Mouse (Mus musculus): Measurements from ENCODE around the gene Olfr263.
"Not testable (repeated sequence)": the region's sequence is repeated elsewhere in the genome, so short reads cannot be mapped to it uniquely, and the experiment has no call there.

Olfr263 gene

DNA sequence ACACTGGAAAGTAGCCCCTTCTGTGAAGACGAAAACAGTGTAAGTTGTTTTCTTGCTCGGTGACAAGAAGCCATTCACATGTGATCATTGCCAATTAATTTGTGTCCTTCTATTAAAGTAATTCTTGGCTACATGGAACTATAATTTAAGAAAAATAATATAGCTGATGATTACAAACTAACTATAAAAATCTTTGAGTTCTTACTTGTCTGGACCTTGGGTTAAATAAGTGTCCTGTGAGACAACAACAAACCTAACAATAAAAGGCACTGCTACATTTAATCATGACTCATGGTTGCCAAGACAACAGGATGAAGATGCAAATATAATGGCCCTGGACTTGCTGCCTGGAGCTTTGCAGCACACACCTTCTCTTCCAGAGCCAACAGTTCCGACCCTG is at the start of gene Olfr263:
Gene Olfr263, plus strand, starts transcription at position 301 of the 400 bp plus-strand sequence.
- not testable (repeated sequence) for DNase-seq (ENCODE audit: low read depth, low spot score)

DNA sequence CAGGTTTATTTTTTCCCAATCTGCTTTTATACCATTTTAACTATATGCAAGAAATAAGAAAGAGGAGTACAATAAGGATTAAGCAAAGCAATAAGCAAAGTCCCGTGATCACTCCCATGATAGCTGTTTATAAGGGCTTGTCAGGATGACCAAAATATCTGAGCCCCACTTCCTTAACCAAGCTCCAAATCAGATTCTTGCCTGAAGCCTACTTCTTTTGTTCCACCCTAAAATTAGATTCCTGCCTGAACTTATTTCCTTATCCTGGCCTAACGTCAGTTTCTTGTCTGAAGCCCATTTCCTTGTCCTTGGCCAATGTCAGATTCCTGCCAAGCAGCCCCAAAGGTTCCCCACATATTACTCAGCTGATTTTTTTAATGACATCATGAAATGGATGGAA is 46.8 kb upstream of the Olfr263 start:
- no peak for DNase-seq (ENCODE audit: low read depth, low spot score)

DNA sequence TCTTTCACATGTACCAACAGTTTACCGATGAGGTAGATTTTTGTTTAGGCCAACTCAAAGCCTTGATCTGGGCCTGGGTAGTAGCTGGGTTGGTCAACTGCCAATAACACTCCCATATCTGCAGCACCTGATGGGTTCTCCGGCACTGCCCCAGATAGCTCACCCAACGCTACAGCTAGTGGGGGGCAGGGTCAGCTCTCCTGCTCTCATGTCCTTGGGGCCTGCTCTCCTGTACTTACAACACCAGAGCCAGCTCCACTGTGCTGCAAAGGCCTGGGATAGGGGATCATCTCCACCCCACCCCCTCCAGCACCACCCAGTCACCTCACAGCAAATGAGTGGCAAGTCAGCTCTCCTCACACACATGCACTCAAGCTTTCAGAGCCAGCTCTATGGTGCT is 19.7 kb upstream of the Olfr263 start:
- DNase-seq (ENCODE audit: low read depth, low spot score), result no peak

DNA sequence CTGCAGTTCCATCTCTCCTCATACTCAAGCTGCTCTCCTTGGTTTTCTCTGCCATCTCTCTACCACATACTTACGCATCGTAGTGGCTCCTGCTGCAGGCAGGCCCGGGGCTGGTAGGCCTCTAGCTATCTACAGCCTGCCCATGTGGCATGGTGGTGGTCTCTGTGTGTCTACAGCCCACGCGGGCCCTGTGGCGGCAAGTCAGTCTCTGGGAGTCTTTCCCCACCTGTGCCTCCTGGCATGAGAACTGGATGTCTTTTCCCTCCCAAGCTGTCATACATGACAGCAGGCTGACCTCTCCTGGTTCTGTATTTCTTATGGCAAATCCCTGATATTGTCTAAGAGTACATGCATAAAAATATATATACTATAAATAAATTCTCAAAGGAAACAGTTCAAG is 19.0 kb upstream of the Olfr263 start:
- no peak for DNase-seq (ENCODE audit: low read depth, low spot score)

DNA sequence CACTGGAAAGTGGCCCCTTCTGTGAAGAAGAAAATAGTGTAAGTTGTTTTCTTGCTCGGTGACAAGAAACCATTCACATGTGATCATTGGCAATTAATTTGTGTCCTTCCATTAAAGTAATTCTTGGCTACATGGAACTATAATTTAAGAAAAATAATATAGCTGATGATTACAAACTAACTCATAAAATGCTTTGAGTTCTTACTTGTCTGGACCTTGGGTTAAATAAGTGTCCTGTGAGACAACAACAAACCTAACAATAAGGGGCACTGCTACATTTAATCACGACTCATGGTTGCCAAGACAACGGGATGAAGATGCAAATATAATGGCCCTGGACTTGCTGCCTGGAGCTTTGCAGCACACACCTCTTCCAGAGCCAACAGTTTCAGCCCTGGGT is 18.3 kb upstream of the Olfr263 start, which contains the start of gene Olfr1369-ps1:
Gene Olfr1369-ps1, plus strand, starts transcription at position 301 of the 400 bp plus-strand sequence.
- not testable (repeated sequence) for DNase-seq (ENCODE audit: low read depth, low spot score)

DNA sequence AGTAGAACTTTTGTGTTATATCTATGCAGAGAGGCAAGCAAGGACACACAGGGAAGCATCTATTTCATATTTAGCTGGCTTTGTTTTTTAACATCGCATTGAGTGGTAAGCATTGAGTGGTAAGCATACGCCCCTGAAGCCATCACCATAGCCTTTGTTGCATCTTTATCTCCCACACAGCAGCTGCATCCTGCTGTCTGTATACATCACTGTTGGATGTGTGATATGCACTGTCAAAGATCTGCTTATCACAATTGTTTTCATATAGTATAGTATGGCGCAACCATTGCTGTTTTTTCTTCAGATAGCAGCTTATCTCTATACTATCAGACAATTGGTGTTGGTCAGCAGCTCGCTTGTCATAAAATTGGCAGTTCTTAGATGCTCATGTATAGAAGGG is 15.3 kb upstream of the Olfr263 start:
- no peak for DNase-seq (ENCODE audit: low read depth, low spot score)

DNA sequence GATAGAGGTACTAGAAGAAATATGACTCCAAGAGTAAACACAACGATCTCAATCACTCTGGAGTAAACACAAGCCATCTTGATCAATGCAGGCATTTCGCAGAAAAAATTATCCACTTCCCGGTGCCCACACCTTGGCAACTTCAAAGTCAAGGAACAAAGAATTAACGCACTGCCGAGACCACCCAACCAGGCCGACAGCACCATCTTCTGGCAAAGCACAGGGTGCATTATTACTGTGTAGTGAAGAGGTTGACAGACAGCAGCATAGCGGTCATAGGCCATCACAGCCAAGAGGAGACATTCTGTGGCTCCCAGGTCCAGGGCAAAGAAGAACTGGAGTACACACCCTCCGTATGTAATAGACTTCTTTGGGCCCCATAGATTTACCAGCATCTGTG is 13.0 kb downstream of the Olfr263 start:
- peak; percentile 30 for DNase-seq (ENCODE audit: low read depth, low spot score)

DNA sequence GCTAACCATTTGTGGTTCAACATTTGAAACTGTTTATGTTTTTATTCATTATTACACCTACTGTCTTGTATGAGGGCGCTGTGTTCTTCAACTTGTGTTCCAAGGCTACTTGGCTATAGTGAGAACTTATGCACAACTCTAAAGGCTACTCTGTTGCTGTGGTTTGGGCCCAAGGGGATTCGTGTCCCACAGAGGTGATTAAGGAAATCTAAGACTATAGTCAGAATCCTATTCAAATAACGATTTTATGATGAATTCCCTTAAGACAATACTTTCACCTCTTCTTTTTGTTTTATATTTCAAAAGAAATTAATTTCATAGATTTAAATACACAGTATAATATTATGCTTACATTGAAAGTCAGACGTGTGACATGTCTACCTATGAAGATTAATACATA is 16.3 kb downstream of the Olfr263 start, which contains the start of gene Olfr1368:
Gene Olfr1368, minus strand, starts transcription at position 101 of the 400 bp plus-strand sequence.
- no peak for DNase-seq (ENCODE audit: low read depth, low spot score)

DNA sequence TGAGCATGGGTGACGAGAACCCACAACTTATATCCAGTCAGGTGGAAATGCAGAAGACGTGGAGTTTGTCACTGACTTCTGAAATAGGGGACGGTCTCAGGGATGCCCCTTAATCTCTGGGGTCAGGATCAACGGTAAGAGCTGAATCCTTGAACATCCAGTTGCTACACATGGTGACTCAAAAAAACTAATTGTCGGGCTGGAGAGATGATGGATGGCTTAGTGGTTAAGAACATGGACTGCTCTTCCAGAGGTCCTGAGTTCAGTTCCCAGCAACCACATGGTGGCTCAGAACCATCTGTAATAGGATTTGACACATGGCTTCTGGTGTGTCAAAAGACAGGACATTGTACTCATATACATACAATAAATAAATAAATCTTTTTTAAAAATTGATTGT is 26.4 kb downstream of the Olfr263 start:
- DNase-seq (ENCODE audit: low read depth, low spot score), result no peak

DNA sequence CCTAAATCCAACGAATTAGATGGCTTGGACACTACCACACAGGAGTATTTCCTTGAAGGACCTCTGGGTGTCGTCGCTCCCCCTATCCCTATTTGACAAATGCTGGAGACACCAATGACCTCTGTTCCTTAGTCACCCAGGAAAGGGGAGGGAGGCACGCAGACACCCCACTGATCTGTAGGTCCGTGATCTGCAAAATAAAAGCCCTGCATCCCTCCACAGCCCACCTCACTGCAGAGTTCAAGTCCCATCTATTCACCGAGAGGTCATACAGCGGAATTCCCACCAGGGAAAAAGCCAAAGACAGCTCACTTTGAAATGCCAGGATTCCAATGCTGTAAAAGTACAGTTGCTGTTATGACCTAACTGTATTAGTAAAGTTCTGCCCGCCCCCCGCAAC is 28.6 kb downstream of the Olfr263 start:
- peak; percentile 66 for DNase-seq (ENCODE audit: low read depth, low spot score)

DNA sequence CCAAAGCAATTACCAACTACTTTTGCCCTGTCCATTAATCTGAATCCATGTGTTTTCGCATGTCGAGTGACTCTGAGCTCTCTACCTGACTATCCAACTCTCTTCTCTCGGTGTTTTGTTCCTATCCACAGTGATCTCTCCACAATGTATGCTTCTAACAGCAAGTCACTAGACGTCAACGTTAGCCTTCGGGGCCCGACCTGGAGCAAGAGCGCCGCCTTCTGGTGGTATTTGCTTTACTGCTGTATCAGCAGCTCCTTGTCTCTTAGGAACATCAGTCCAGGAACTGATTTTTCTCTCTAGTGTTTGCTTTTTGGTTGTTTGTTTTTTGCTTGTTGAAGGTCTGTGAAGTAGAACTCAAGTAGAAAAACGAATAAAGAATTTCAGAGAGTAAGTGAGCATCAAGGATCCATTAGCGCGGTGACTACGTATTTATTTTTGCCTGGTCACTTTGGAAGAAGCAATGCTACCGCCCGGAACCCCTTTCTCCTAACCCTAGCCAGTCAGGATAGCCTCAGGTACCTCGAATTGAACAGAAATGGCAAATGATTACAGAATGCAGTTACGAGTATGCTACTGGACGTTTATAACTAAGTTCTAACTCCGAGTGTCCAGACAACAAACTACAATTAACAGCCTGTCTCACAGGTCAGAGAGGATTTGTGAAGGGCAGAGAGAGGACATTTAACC is 29.5 kb downstream of the Olfr263 start:
- peak; percentile 92 for DNase-seq (ENCODE audit: low read depth, low spot score)

DNA sequence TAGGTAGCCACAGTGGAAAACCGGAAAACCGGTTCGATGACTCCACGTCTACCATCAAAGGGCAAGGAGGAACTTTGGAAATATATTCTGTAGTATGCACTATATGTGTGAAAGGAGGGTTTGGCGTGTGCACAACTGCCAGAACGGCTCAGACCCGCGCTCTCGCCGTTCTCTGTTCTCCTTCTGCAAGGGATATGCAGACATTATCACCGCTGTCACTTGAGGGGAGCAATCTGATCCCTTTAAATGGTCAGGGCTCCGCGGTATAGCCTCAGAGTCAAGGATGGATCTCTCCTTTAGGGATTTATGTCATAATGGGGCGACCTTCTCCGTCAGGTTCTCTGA is 30.0 kb downstream of the Olfr263 start:
- no peak for DNase-seq (ENCODE audit: low read depth, low spot score)

DNA sequence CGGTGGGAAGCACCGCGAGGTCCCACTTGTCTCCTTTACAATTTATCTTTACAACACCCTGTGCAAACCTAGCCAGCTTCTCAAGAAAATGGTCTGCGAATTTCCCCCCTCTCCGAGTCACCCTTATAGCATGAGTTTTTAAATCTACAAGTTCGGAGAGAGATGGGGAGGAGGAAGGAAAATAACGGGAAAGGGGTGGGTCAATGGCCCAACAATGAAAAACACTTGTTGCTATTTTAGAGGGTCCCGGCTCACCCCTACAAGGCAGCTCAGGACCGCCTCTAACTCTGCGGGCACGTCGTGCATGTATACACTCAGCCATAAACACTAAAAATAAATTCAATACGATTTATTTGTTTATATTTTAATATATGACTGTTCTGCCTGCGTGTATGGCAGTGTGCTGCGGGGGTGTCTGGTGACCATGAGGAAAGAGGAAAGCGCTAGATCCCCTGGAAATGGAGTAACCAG is 30.6 kb downstream of the Olfr263 start:
- DNase-seq (ENCODE audit: low read depth, low spot score), result no peak

DNA sequence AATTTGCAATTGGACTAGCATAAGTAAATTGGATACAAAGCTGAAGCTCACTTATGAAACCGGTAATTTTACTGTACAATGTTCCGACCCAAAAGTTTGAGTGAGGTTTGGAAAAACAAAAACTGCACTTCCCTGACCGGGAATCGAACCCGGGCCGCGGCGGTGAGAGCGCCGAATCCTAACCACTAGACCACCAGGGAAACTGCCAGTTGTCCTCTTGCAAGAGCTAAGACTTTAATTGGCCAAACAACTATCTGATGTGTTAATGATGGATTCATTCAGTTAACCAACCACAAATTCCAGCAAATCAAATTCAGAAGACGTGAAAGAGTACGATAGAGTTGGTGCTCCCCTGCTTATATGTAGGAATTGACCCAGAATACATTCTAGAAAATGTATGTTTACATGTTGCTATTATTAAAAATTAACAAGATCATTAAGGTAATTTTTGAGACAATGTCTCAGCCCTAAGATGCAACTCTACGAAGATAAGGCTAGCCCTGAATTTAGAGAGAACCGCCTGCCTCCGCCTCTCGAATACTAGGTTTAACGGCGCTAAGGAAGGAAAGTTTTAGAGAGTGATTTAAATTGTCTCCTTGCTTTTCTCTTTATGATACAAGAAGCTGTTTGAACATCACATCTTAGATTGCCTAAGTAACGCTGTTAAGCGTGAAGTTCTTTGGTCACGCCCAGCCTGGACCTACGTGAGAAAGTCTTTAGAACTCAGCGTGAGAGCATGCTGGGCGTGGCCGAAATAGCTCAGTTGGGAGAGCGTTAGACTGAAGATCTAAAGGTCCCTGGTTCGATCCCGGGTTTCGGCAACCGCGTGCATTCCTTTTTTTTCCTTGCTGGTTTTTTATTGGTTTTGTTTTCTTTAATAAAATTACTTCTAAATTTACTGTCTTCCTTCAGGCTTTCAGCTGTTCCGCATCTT is 31.5 kb downstream of the Olfr263 start:
- peak; percentile 88 for DNase-seq (ENCODE audit: low read depth, low spot score)

DNA sequence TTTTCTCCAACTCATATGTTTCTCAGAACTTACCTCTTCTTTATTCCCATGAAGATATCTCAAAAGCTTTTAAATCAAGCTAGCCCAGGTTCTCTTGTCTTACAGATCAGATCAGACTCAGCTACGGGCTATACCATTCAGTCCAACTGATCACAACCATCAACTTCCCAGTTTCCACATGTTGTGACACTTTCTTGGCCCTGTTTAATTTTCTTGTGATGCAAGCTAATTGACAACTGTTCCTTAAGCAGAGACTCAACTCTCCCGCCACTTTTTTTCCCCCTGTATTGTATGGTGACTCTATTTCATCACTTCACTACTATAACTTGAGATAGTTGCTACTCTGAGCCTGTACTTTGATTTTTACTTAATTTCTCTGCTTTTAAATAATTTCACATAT is 32.2 kb downstream of the Olfr263 start:
- DNase-seq (ENCODE audit: low read depth, low spot score), result no peak

DNA sequence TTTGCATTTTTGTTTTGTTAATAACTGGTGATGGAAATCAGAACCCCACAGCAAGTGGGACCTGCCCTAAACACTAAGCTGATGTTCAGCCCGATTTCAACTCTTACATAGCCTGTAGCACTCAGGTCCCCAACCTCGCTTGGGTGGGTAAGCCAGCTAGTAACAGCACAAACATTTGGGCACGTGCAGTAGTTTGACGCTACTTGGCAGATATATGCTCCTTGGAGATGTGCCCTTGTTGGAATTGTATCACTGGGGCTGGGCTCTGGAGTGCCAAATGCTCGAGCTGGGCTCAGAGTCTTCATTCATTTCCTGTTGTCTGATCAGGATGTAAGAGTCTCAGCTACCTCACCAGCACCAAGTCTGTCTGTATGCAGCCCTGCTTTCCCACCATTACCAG is 33.2 kb downstream of the Olfr263 start:
- no peak for DNase-seq (ENCODE audit: low read depth, low spot score)

DNA sequence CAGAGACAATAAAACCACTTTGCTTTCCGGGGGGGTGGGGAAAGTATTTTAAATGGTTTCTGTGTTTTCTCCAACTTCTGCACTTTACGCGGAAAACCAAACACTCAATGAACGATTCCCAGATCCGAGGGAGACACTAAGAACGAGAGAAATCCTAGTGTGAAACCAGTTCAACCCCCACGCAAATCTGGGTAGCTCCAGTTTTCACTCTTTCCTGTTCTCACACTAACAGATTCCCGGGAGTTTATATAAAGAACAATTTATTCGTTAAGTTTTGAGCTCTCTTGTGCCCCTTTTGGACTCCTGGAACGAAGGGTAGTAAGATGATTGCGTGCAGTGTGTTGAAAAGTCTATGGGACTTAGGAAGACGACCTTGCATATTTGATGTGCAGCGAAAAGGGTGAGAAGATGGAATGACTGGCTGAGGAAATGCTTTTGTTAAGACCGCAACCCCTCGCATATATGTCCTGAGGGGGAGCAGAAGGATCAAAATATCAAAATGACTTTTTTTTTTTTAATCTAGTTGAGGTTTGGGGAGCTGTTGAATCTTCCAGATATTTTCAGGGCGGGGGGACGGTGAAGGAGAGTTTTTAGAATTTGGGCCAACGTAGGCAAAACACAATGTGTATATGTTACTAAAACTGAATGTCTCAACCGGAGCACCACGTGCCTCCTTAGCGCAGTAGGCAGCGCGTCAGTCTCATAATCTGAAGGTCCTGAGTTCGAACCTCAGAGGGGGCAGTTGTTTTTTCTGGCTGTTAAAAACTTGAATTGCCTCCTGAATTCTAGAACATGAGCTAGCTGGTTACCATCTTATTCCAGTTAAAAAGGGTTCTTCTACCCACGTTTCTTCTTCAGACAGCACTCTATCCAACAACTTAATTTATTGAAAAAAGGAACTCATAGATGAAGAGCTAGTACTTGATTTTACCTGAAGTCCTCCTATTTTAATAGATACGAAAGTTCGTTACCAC is 37.8 kb downstream of the Olfr263 start:
- peak; percentile 86 for DNase-seq (ENCODE audit: low read depth, low spot score)

DNA sequence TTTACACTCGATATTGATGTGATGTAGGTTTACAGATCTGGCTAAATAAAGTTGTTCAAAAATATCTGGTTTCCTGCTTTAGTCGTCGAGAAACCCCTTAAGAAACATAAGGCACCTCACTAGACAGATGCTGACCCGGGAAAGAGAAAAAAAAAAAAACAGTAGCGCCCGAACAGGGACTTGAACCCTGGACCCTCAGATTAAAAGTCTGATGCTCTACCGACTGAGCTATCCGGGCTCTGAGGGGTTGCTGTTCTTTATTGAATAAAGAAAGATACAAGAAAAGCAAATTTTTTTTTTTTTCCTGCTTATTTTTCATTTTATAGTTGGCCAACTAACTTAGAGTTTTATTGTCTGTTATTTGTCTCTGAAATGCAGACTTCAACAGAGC is 38.5 kb downstream of the Olfr263 start:
- peak; percentile 74 for DNase-seq (ENCODE audit: low read depth, low spot score)

DNA sequence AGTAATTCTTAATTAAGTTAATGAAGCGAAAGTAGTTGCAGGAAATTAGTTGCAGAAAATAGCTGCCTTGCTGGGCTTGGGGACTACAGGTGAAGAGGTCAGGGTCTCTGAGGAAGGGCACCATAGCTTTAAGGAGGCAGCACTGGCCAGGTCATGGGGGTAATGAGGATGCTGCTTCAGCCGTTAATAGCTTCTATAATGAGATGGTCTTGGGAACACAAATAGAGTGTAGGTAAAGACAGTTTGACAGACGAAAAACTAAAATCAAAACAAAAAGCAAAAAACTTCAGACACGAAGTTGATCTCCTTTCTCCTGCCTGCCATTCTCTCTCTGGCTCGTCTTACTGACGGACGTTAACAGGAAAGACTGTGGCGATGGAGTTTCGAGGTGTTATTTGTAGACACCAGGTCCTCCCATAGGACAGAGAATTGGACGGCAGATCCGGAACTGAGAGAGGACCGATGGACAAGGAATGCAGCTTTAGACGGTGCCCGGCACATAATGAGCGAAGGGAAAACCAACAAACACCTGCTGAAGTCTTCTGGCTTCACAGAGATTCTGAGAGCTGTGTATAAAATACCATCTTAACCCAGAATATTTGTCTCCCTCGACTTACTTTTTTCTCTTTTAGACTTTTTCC is 39.1 kb downstream of the Olfr263 start:
- DNase-seq (ENCODE audit: low read depth, low spot score), result peak; percentile 54

DNA sequence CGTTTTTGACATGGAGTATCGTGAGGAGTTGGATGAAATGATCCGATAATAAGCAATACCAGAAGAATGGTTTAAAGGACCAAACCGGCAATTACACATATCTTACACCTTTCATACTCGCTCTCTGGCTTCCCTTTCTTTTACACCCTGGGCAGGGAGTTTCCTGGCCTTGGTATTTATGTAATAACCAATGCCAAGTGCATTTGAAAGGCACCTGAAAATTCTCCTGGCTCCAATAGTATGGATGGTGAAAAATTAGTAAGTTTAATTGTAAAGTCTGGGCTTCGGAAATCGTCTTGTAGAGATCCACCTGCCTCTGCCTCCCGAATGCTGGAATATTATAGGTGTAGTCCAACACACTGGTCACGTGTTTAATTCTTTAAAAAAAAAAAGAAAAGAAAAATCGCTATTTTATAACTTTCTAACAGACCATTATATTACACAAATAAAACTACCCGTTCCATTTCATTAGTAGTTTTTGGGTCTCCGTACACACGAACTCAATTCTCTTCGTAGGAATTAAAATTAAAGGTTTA is 39.8 kb downstream of the Olfr263 start:
- peak; percentile 35 for DNase-seq (ENCODE audit: low read depth, low spot score)
